Mouse (Mus musculus): ENCODE measurements around the gene Tgm2. TPM values are rescaled to one million over a fixed set of nuclear protein-coding genes. Genes with fewer than 3 reads are reported as not detected.

The Tgm2 gene
- polyA plus RNA-seq, 1 experiment: 9.5 TPM

GRCm38 (mm10) chr2:158156487-158156886 is 10.3 kb upstream of the Tgm2 start:
- no peak overlapping the region for H3K4me3 ChIP-seq (ENCODE audit: control insufficient read depth, low read depth, low read length)
- H3K4me1 ChIP-seq (ENCODE audit: control insufficient read depth, insufficient read depth, low read length): peaks cover 7% of the 10 kb centered on the region
- no peak overlapping the region for H3K27ac ChIP-seq (ENCODE audit: control insufficient read depth, insufficient read depth, low read depth, low read length)
- no peaks in the 10 kb centered on the region for H3K36me3 ChIP-seq (ENCODE audit: control insufficient read depth, insufficient read depth, low read length)
- peaks cover 2% of the 10 kb centered on the region; the same call in 1 of the 2 replicates for H3K27me3 ChIP-seq (ENCODE audit: control insufficient read depth, insufficient read depth, low read length)
- no peak for TF ChIP-seq POLR2A (IDR thresholded peaks at IDR 0.05; ENCODE audit: control insufficient read depth, low read depth, low read length)
- no peak for TF ChIP-seq CTCF (IDR thresholded peaks at IDR 0.05; ENCODE audit: control insufficient read depth, insufficient read depth, insufficient replicate concordance, low read depth, low read length)

GRCm38 (mm10) chr2:158155615-158156014 is 9.4 kb upstream of the Tgm2 start:
- Histone ChIP-seq H3K4me3 (ENCODE audit: control insufficient read depth, low read depth, low read length) (no peak overlapping the region), H3K27me3 (ENCODE audit: control insufficient read depth, insufficient read depth, low read length) (peaks cover 2% of the 10 kb centered on the region; the same call in 1 of the 2 replicates), H3K36me3 (ENCODE audit: control insufficient read depth, insufficient read depth, low read length) (no peaks in the 10 kb centered on the region), H3K4me1 (ENCODE audit: control insufficient read depth, insufficient read depth, low read length) (peaks cover 7% of the 10 kb centered on the region), H3K27ac (ENCODE audit: control insufficient read depth, insufficient read depth, low read depth, low read length) (no peak overlapping the region)
- TF ChIP-seq CTCF (IDR thresholded peaks at IDR 0.05; ENCODE audit: control insufficient read depth, insufficient read depth, insufficient replicate concordance, low read depth, low read length) (no peak), POLR2A (IDR thresholded peaks at IDR 0.05; ENCODE audit: control insufficient read depth, low read depth, low read length) (no peak)

- Histone ChIP-seq H3K36me3 (ENCODE audit: control insufficient read depth, insufficient read depth, low read length) (no peaks in the 10 kb centered on the region), H3K27ac (ENCODE audit: control insufficient read depth, insufficient read depth, low read depth, low read length) (no peak overlapping the region), H3K4me1 (ENCODE audit: control insufficient read depth, insufficient read depth, low read length) (peaks cover 7% of the 10 kb centered on the region), H3K27me3 (ENCODE audit: control insufficient read depth, insufficient read depth, low read length) (peaks cover 2% of the 10 kb centered on the region; the same call in 1 of the 2 replicates), H3K4me3 (ENCODE audit: control insufficient read depth, low read depth, low read length) (no peak overlapping the region)
- no peak for TF ChIP-seq CTCF (IDR thresholded peaks at IDR 0.05; ENCODE audit: control insufficient read depth, insufficient read depth, insufficient replicate concordance, low read depth, low read length)
- no peak for TF ChIP-seq POLR2A (IDR thresholded peaks at IDR 0.05; ENCODE audit: control insufficient read depth, low read depth, low read length)
Observed at GRCm38 (mm10) chr2:158155101-158155500, 8.9 kb upstream of the Tgm2 start.

GRCm38 (mm10) chr2:158154641-158155040 is 8.4 kb upstream of the Tgm2 start:
- Histone ChIP-seq H3K4me3 (ENCODE audit: control insufficient read depth, low read depth, low read length) (no peak overlapping the region), H3K36me3 (ENCODE audit: control insufficient read depth, insufficient read depth, low read length) (no peaks in the 10 kb centered on the region), H3K27ac (ENCODE audit: control insufficient read depth, insufficient read depth, low read depth, low read length) (no peak overlapping the region), H3K4me1 (ENCODE audit: control insufficient read depth, insufficient read depth, low read length) (peaks cover 7% of the 10 kb centered on the region), H3K27me3 (ENCODE audit: control insufficient read depth, insufficient read depth, low read length) (peaks cover 2% of the 10 kb centered on the region; the same call in 1 of the 2 replicates)
- TF ChIP-seq CTCF (IDR thresholded peaks at IDR 0.05; ENCODE audit: control insufficient read depth, insufficient read depth, insufficient replicate concordance, low read depth, low read length) (no peak), POLR2A (IDR thresholded peaks at IDR 0.05; ENCODE audit: control insufficient read depth, low read depth, low read length) (no peak)

GRCm38 (mm10) chr2:158153728-158154343 is 7.6 kb upstream of the Tgm2 start:
- peak overlapping the region; percentile 35 for H3K4me3 ChIP-seq (ENCODE audit: control insufficient read depth, low read depth, low read length)
- H3K36me3 ChIP-seq (ENCODE audit: control insufficient read depth, insufficient read depth, low read length): no peaks in the 10 kb centered on the region
- H3K27ac ChIP-seq (ENCODE audit: control insufficient read depth, insufficient read depth, low read depth, low read length): no peak overlapping the region
- TF ChIP-seq POLR2A (IDR thresholded peaks at IDR 0.05; ENCODE audit: control insufficient read depth, low read depth, low read length) (no peak), CTCF (IDR thresholded peaks at IDR 0.05; ENCODE audit: control insufficient read depth, insufficient read depth, insufficient replicate concordance, low read depth, low read length) (no peak)
- H3K27me3 ChIP-seq (ENCODE audit: control insufficient read depth, insufficient read depth, low read length): peaks cover 2% of the 10 kb centered on the region; the same call in 1 of the 2 replicates
- peaks cover 5% of the 10 kb centered on the region for H3K4me1 ChIP-seq (ENCODE audit: control insufficient read depth, insufficient read depth, low read length)

- Histone ChIP-seq H3K27me3 (ENCODE audit: control insufficient read depth, insufficient read depth, low read length) (peaks cover 2% of the 10 kb centered on the region; the same call in 1 of the 2 replicates), H3K36me3 (ENCODE audit: control insufficient read depth, insufficient read depth, low read length) (no peaks in the 10 kb centered on the region), H3K4me1 (ENCODE audit: control insufficient read depth, insufficient read depth, low read length) (peaks cover 5% of the 10 kb centered on the region), H3K4me3 (ENCODE audit: control insufficient read depth, low read depth, low read length) (no peak overlapping the region), H3K27ac (ENCODE audit: control insufficient read depth, insufficient read depth, low read depth, low read length) (no peak overlapping the region)
- TF ChIP-seq POLR2A (IDR thresholded peaks at IDR 0.05; ENCODE audit: control insufficient read depth, low read depth, low read length) (no peak), CTCF (IDR thresholded peaks at IDR 0.05; ENCODE audit: control insufficient read depth, insufficient read depth, insufficient replicate concordance, low read depth, low read length) (no peak)
Observed at GRCm38 (mm10) chr2:158152685-158153309, 6.6 kb upstream of the Tgm2 start.

- TF ChIP-seq CTCF (IDR thresholded peaks at IDR 0.05; ENCODE audit: control insufficient read depth, insufficient read depth, insufficient replicate concordance, low read depth, low read length) (peak; percentile 50; the same call in 1 of the 2 replicates), POLR2A (IDR thresholded peaks at IDR 0.05; ENCODE audit: control insufficient read depth, low read depth, low read length) (no peak)
- Histone ChIP-seq H3K36me3 (ENCODE audit: control insufficient read depth, insufficient read depth, low read length) (no peaks in the 10 kb centered on the region), H3K4me3 (ENCODE audit: control insufficient read depth, low read depth, low read length) (no peak overlapping the region), H3K4me1 (ENCODE audit: control insufficient read depth, insufficient read depth, low read length) (peaks cover 5% of the 10 kb centered on the region), H3K27ac (ENCODE audit: control insufficient read depth, insufficient read depth, low read depth, low read length) (no peak overlapping the region), H3K27me3 (ENCODE audit: control insufficient read depth, insufficient read depth, low read length) (peaks cover 2% of the 10 kb centered on the region; the same call in 1 of the 2 replicates)
Observed at GRCm38 (mm10) chr2:158151077-158151476, 4.8 kb upstream of the Tgm2 start.

Data from testis, adult 2 months (tissue).